ENCODE assay signal across 8 mouse cellular contexts in genomic region chr6:85331221-85331735, GRCm38 (mm10). TPM values are rescaled to one million over a fixed set of nuclear protein-coding genes. Genes with fewer than 3 reads are reported as not detected.
DNase-seq lines count a peak whose midpoint lies in the region; ATAC-seq lines count a peak whose summit lies in the region.

No protein-coding gene starts in this region.

- no peak for ATAC-seq in midbrain, embryonic 12.5 days (ENCODE audit: low FRiP score, low read depth)
- no peak for ATAC-seq in midbrain, embryonic 11.5 days (ENCODE audit: low FRiP score)
- no peak; the same call in 1 of the 2 replicates for ATAC-seq in intestine, embryonic 15.5 days
- ATAC-seq in neural tube, embryonic 15.5 days (ENCODE audit: low FRiP score) = no peak
- no peak for ATAC-seq in granulocyte monocyte progenitor cell, adult 5-6 weeks (replicated peaks; ENCODE audit: poor library complexity, severe bottlenecking)

- peaks cover 11% of the 10 kb centered on the region for H3K4me1 ChIP-seq in midbrain, embryonic 12.5 days
- peaks cover 5% of the 10 kb centered on the region for H3K4me1 ChIP-seq in midbrain, embryonic 11.5 days (ENCODE audit: control insufficient read depth, insufficient read depth, low read length)
- peaks cover 16% of the 10 kb centered on the region for H3K4me1 ChIP-seq in intestine, embryonic 15.5 days (replicated peaks)
- H3K4me1 ChIP-seq in neural tube, embryonic 15.5 days = peaks cover 22% of the 10 kb centered on the region

- peaks cover 14% of the 10 kb centered on the region for H3K27me3 ChIP-seq in midbrain, embryonic 12.5 days
- H3K27me3 ChIP-seq in midbrain, embryonic 11.5 days (ENCODE audit: control insufficient read depth, insufficient read depth, low read length) = peaks cover 7% of the 10 kb centered on the region
- no peaks in the 10 kb centered on the region for H3K27me3 ChIP-seq in intestine, embryonic 15.5 days (replicated peaks)
- H3K27me3 ChIP-seq in neural tube, embryonic 15.5 days (replicated peaks) = peaks cover 5% of the 10 kb centered on the region; the same call in 1 of the 2 replicates

- H3K9ac ChIP-seq in midbrain, embryonic 12.5 days (replicated peaks) = no peak overlapping the region
- no peak overlapping the region for H3K9ac ChIP-seq in midbrain, embryonic 11.5 days (ENCODE audit: low read length)
- no peak overlapping the region for H3K9ac ChIP-seq in intestine, embryonic 15.5 days
- H3K9ac ChIP-seq in neural tube, embryonic 15.5 days (replicated peaks) = no peak overlapping the region; the same call in 1 of the 2 replicates

- WGBS in midbrain, embryonic 12.5 days = 54% methylated on average over 6 of the region's 6 CpGs
- WGBS in midbrain, embryonic 11.5 days = 50% methylated on average over 6 of the region's 6 CpGs
- WGBS in intestine, embryonic 15.5 days = 23% methylated on average over 6 of the region's 6 CpGs
- 49% methylated on average over 6 of the region's 6 CpGs for WGBS in neural tube, embryonic 15.5 days

- H3K36me3 ChIP-seq in midbrain, embryonic 12.5 days = no peaks in the 10 kb centered on the region
- no peaks in the 10 kb centered on the region for H3K36me3 ChIP-seq in midbrain, embryonic 11.5 days (ENCODE audit: control insufficient read depth, insufficient read depth, low read length)
- H3K36me3 ChIP-seq in intestine, embryonic 15.5 days = no peaks in the 10 kb centered on the region
- no peaks in the 10 kb centered on the region for H3K36me3 ChIP-seq in neural tube, embryonic 15.5 days

- no peak overlapping the region for H3K4me3 ChIP-seq in midbrain, embryonic 12.5 days
- H3K4me3 ChIP-seq in midbrain, embryonic 11.5 days (ENCODE audit: low read depth, low read length) = no peak overlapping the region
- no peak overlapping the region for H3K4me3 ChIP-seq in intestine, embryonic 15.5 days (replicated peaks)
- no peak overlapping the region; the same call in 1 of the 2 replicates for H3K4me3 ChIP-seq in neural tube, embryonic 15.5 days (replicated peaks)

- peak; percentile 60 for DNase-seq in cerebellum, adult 11 months
- DNase-seq in cerebellum, postnatal 4 days (ENCODE audit: low spot score in 2 of 2) = no peak
- no peak for DNase-seq in midbrain, embryonic 11.5 days (ENCODE audit: low spot score, missing footprints)
- DNase-seq in gastrocnemius, postnatal 10 days = no peak

- 0 out of 2 replicates have a peak overlapping the region, but pooled peaks have one; percentile 96 for H3K4me2 ChIP-seq in midbrain, embryonic 12.5 days (replicated peaks)
- H3K4me2 ChIP-seq in midbrain, embryonic 11.5 days = no peak overlapping the region
- peak overlapping the region; percentile 96 for H3K4me2 ChIP-seq in intestine, embryonic 15.5 days (replicated peaks)
- H3K4me2 ChIP-seq in neural tube, embryonic 15.5 days = peak overlapping the region; percentile 98

- no peaks in the 10 kb centered on the region for H3K9me3 ChIP-seq in midbrain, embryonic 12.5 days
- no peaks in the 10 kb centered on the region for H3K9me3 ChIP-seq in midbrain, embryonic 11.5 days (ENCODE audit: control insufficient read depth, low read length)
- no peaks in the 10 kb centered on the region for H3K9me3 ChIP-seq in intestine, embryonic 15.5 days
- H3K9me3 ChIP-seq in neural tube, embryonic 15.5 days (replicated peaks) = no peaks in the 10 kb centered on the region

- H3K27ac ChIP-seq in midbrain, embryonic 12.5 days (replicated peaks) = no peak overlapping the region
- no peak overlapping the region for H3K27ac ChIP-seq in midbrain, embryonic 11.5 days (ENCODE audit: low read depth, low read length)
- no peak overlapping the region for H3K27ac ChIP-seq in intestine, embryonic 15.5 days
- no peak overlapping the region for H3K27ac ChIP-seq in neural tube, embryonic 15.5 days (replicated peaks)

RNA-seq across cellular contexts. Expression of gene Sfxn5, which starts 1.9 kb away (rescaled TPM):
- 8.2 and 9.5 TPM in 2 replicates for polyA plus RNA-seq in midbrain, embryonic 12.5 days (2016; fragmentation: Nextera tagmentation; extraction: Ambion mirVana)
- 5.7 and 6.2 TPM in 2 replicates for polyA plus RNA-seq in midbrain, embryonic 11.5 days (2014; fragmentation: Nextera tagmentation; extraction: Ambion mirVana)
- 6.7 and 7.7 TPM in 2 replicates for polyA plus RNA-seq in intestine, embryonic 15.5 days (2015; fragmentation: Nextera tagmentation; extraction: Ambion mirVana)
- 38.4 and 39.3 TPM in 2 replicates for polyA plus RNA-seq in neural tube, embryonic 15.5 days (2015; fragmentation: Nextera tagmentation; extraction: Ambion mirVana)
- 0.92 and 2.1 TPM in 2 replicates for total RNA-seq in granulocyte monocyte progenitor cell, adult 5-6 weeks (2014; fragmentation: Nextera tagmentation)
- 0.93 and 2.0 TPM in 2 replicates for total RNA-seq in granulocyte monocyte progenitor cell, adult 5-6 weeks (2017)
- total RNA-seq in gastrocnemius, postnatal 10 days (2021) = 1 to 10 TPM; 2.8 to 5.1 TPM

RNA-seq across cellular contexts. Expression of gene Rab11fip5, which starts 43.2 kb away (rescaled TPM):
- polyA plus RNA-seq in midbrain, embryonic 12.5 days (2016; fragmentation: Nextera tagmentation; extraction: Ambion mirVana) = 9.7 and 10.1 TPM in 2 replicates
- polyA plus RNA-seq in midbrain, embryonic 11.5 days (2014; fragmentation: Nextera tagmentation; extraction: Ambion mirVana) = 4.2 and 4.7 TPM in 2 replicates
- polyA plus RNA-seq in intestine, embryonic 15.5 days (2015; fragmentation: Nextera tagmentation; extraction: Ambion mirVana) = 12.0 and 14.7 TPM in 2 replicates
- 22.5 and 24.3 TPM in 2 replicates for polyA plus RNA-seq in neural tube, embryonic 15.5 days (2015; fragmentation: Nextera tagmentation; extraction: Ambion mirVana)
- 5.4 TPM in 2 replicates for total RNA-seq in granulocyte monocyte progenitor cell, adult 5-6 weeks (2014; fragmentation: Nextera tagmentation)
- total RNA-seq in granulocyte monocyte progenitor cell, adult 5-6 weeks (2017) = 3.2 and 3.6 TPM in 2 replicates
- 10 to 100 TPM; 36.9 to 42.1 TPM for total RNA-seq in gastrocnemius, postnatal 10 days (2021)
